8 mouse cellular contexts compared by ENCODE assay signal in the genomic region with DNA sequence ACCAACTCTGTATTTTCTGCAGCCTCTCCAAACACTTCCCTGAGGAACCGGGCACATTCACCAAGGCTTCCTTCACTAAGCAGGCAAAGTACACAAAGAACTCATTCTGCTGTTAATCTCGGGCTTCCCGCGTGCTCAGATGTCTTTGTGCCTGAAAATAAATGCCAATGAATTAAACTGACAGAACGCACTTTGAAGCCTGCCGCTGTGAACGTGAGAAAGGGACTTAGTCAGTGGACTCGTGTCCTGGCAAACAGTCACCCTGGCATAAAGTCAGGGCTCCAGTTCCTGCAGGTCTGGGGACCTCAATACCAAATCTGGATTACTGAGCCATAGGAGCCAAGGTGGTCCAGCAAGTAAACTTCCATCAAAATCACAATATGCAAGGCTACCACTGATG. TPM values are rescaled to one million over a fixed set of nuclear protein-coding genes. Genes with fewer than 3 reads are reported as not detected.
DNase-seq lines count a peak whose midpoint lies in the region; ATAC-seq and TF ChIP-seq lines count a peak whose summit lies in the region.

No protein-coding gene starts in this region.

- peak; percentile 47 for ATAC-seq in hindbrain, embryonic 11.5 days (ENCODE audit: low FRiP score)
- peak; percentile 32; the same call in 1 of the 2 replicates for ATAC-seq in lung, embryonic 14.5 days (ENCODE audit: insufficient read depth)

- no peaks in the 10 kb centered on the region for H3K36me3 ChIP-seq in hindbrain, embryonic 11.5 days (ENCODE audit: control insufficient read depth, insufficient read depth, low read length)
- H3K36me3 ChIP-seq in lung, embryonic 14.5 days (ENCODE audit: insufficient read depth): no peaks in the 10 kb centered on the region
- no peaks in the 10 kb centered on the region; the same call in 1 of the 2 replicates for H3K36me3 ChIP-seq in small intestine, adult 2 months (ENCODE audit: control insufficient read depth, insufficient read depth, low read length)

- peak; percentile 9 for DNase-seq in layer of hippocampus, postnatal 14 days (ENCODE audit: low spot score in 2 of 2)
- no peak for DNase-seq in layer of hippocampus, postnatal 25 days (ENCODE audit: extremely low spot score in 1 of 2, low spot score in 1 of 2)
- peak; percentile 60 for DNase-seq in embryo, embryonic 11 days
- DNase-seq in hindbrain, embryonic 11.5 days (ENCODE audit: low spot score): peak; percentile 53
- DNase-seq in lung, embryonic 14.5 days: peak; percentile 57
- DNase-seq in thymus, adult 18-20 months: no peak
- no peak for DNase-seq in left cerebral cortex, adult 11 months (ENCODE audit: low spot score)

- no peak for TF ChIP-seq CTCF in lung, embryonic 14.5 days (IDR thresholded peaks at IDR 0.05; ENCODE audit: low read depth)
- TF ChIP-seq CTCF in small intestine, adult 2 months (IDR thresholded peaks at IDR 0.05; ENCODE audit: extremely low read depth, insufficient read length, insufficient replicate concordance, low read depth, low read length): no peak

- no peak for TF ChIP-seq POLR2A in small intestine, adult 2 months (IDR thresholded peaks at IDR 0.05; ENCODE audit: low read depth, low read length)

- H3K9ac ChIP-seq in hindbrain, embryonic 11.5 days (ENCODE audit: low read depth, low read length): no peak overlapping the region
- no peak overlapping the region for H3K9ac ChIP-seq in lung, embryonic 14.5 days

- H3K9me3 ChIP-seq in hindbrain, embryonic 11.5 days (ENCODE audit: control insufficient read depth, low read length): no peaks in the 10 kb centered on the region
- H3K9me3 ChIP-seq in lung, embryonic 14.5 days (ENCODE audit: low read depth, low read length): no peaks in the 10 kb centered on the region

- H3K4me3 ChIP-seq in hindbrain, embryonic 11.5 days (ENCODE audit: low read depth, low read length): no peak overlapping the region
- H3K4me3 ChIP-seq in lung, embryonic 14.5 days (ENCODE audit: low read depth, low read length): peak overlapping the region; percentile 9; the same call in 1 of the 2 replicates
- H3K4me3 ChIP-seq in small intestine, adult 2 months (ENCODE audit: low read depth, low read length): no peak overlapping the region; the same call in 1 of the 2 replicates

- peak overlapping the region; percentile 15; the same call in 1 of the 2 replicates for H3K4me2 ChIP-seq in hindbrain, embryonic 11.5 days (replicated peaks; ENCODE audit: low read depth, low read length)
- H3K4me2 ChIP-seq in lung, embryonic 14.5 days: peak overlapping the region; percentile 83

- H3K4me1 ChIP-seq in hindbrain, embryonic 11.5 days (replicated peaks; ENCODE audit: control insufficient read depth, insufficient read depth, low read length): peaks cover 4% of the 10 kb centered on the region; the same call in 1 of the 2 replicates
- H3K4me1 ChIP-seq in lung, embryonic 14.5 days (ENCODE audit: insufficient read depth): peaks cover 5% of the 10 kb centered on the region
- peaks cover 6% of the 10 kb centered on the region; the same call in 1 of the 2 replicates for H3K4me1 ChIP-seq in small intestine, adult 2 months (ENCODE audit: control insufficient read depth, insufficient read depth, insufficient read length, low read length)

- no peak overlapping the region for H3K27ac ChIP-seq in hindbrain, embryonic 11.5 days (ENCODE audit: low read depth, low read length)
- no peak overlapping the region for H3K27ac ChIP-seq in lung, embryonic 14.5 days (ENCODE audit: low read depth)
- H3K27ac ChIP-seq in small intestine, adult 2 months (ENCODE audit: insufficient read depth, low read depth, low read length): peak overlapping the region; percentile 92

- peaks cover 4% of the 10 kb centered on the region; the same call in 1 of the 2 replicates for H3K27me3 ChIP-seq in hindbrain, embryonic 11.5 days (ENCODE audit: control insufficient read depth, insufficient read depth, low read length)
- H3K27me3 ChIP-seq in lung, embryonic 14.5 days (ENCODE audit: insufficient read depth, low read length): no peaks in the 10 kb centered on the region
- H3K27me3 ChIP-seq in small intestine, adult 2 months (ENCODE audit: control insufficient read depth, insufficient read depth, low read length): no peaks in the 10 kb centered on the region

- WGBS in hindbrain, embryonic 11.5 days: 11% methylated on average over 8 of the region's 8 CpGs
- 9% methylated on average over 8 of the region's 8 CpGs for WGBS in lung, embryonic 14.5 days
- WGBS in small intestine, adult 2 months: 8% methylated on average over 8 of the region's 8 CpGs

RNA-seq across cellular contexts. Expression of gene Hpgd, which starts 0.9 kb away (rescaled TPM):
- 1 to 10 TPM; 2.8 to 4.1 TPM for total RNA-seq in layer of hippocampus, postnatal 14 days (2021)
- 1 to 10 TPM; 3.6 to 4.0 TPM for total RNA-seq in layer of hippocampus, postnatal 25 days (2021)
- polyA plus RNA-seq in hindbrain, embryonic 11.5 days (2014; fragmentation: Nextera tagmentation; extraction: Ambion mirVana): 19.2 and 19.4 TPM in 2 replicates
- 15.6 and 17.7 TPM in 2 replicates for polyA plus RNA-seq in lung, embryonic 14.5 days (2014; fragmentation: Nextera tagmentation; extraction: Ambion mirVana)
- 9.9 and 34.8 TPM in 2 replicates for polyA plus RNA-seq in small intestine, adult 2 months (2012; rRNA removed)

Comparison
In these comparisons a context has a peak if more than half of its experiments do, and no peak if none do; other contexts are left out.
1. DNase-seq: peak in layer of hippocampus, postnatal 14 days (2 of 2), embryo, embryonic 11 days (single experiment), hindbrain, embryonic 11.5 days (single experiment) and lung, embryonic 14.5 days (single experiment); none in layer of hippocampus, postnatal 25 days (0 of 2), thymus, adult 18-20 months (0 of 2) and left cerebral cortex, adult 11 months (single experiment).